Mouse (Mus musculus) limb, embryonic 14.5 days (tissue): ENCODE results near the gene Csf2rb2. TPM values are rescaled to one million over a fixed set of nuclear protein-coding genes. Genes with fewer than 3 reads are reported as not detected.

ENCODE experiments used
- ATAC-seq: fragments of 200-750 bp; cut with Nextera tagmentation; 2 replicates; pipeline ENCODE4 v1.8.0; 2017; ENCODE audit warnings: low read depth, moderate number of reproducible peaks, moderate TSS enrichment; ENCODE audit not compliant: low FRiP score
- DNase-seq: peaks from one replicate; pipeline ENCODE4 v3.0.0-alpha.2; 2015; ENCODE audit warnings: low spot score
- H3K27ac ChIP-seq: fragments of 300-500 bp; sonication (generic); replicated peaks from 2 replicates; pipeline ENCODE4 v1.5.1; 2014; ENCODE audit warnings: low read depth, mild to moderate bottlenecking, low read length, moderate library complexity, mixed read lengths
- H3K27me3 ChIP-seq: fragments of 300-500 bp; sonication (generic); 2 replicates; pipeline ENCODE4 v1.6.1; 2014; ENCODE audit warnings: low read length, mixed read lengths; ENCODE audit not compliant: control insufficient read depth, insufficient read depth
- H3K36me3 ChIP-seq: fragments of 300-500 bp; sonication (generic); 2 replicates; pipeline ENCODE4 v1.6.1; 2014; ENCODE audit warnings: mild to moderate bottlenecking, low read length, moderate library complexity, mixed read lengths; ENCODE audit not compliant: control insufficient read depth, insufficient read depth
- H3K4me1 ChIP-seq: fragments of 300-500 bp; sonication (generic); 2 replicates; pipeline ENCODE4 v1.6.1; 2014; ENCODE audit warnings: antibody characterized with exemption, low read length, mixed read lengths; ENCODE audit not compliant: control insufficient read depth, insufficient read depth
- H3K4me2 ChIP-seq: fragments of 300-500 bp; sonication (generic); replicated peaks from 2 replicates; pipeline ENCODE4 v1.6.1; 2014; ENCODE audit warnings: low read depth, mild to moderate bottlenecking, low read length, moderate library complexity; ENCODE audit not compliant: severe bottlenecking
- H3K4me3 ChIP-seq: fragments of 300-500 bp; sonication (generic); replicated peaks from 2 replicates; pipeline ENCODE4 v1.5.1; 2014; ENCODE audit warnings: low read length
- H3K9ac ChIP-seq: fragments of 300-500 bp; sonication (generic); 2 replicates; pipeline ENCODE4 v1.6.1; 2014; ENCODE audit warnings: mild to moderate bottlenecking, low read depth, low read length, moderate library complexity; ENCODE audit not compliant: severe bottlenecking
- H3K9me3 ChIP-seq: fragments of 300-500 bp; sonication (generic); 2 replicates; pipeline ENCODE4 v1.6.1; 2016; ENCODE audit warnings: low read length; ENCODE audit not compliant: control insufficient read depth
- POLR2A ChIP-seq: fragments of 200-500 bp; IDR thresholded peaks from 2 replicates; pipeline ENCODE4 v1.8.0; 2012; ENCODE audit warnings: inconsistent platforms, mild to moderate bottlenecking, moderate library complexity, borderline replicate concordance; ENCODE audit not compliant: insufficient read depth, insufficient read length; ENCODE audit errors: extremely low read depth
- WGBS: fragments of 180-500 bp; shearing (Covaris S2); extraction: QIAGEN DNeasy Blood & Tissue Kit; methylation state at CpG from one replicate; pipeline ENCODE4 v1.1.7; 2014; 5-methylcytosine and 5-hydroxymethylcytosine counted together
- polyA plus RNA-seq, 2 experiments: library from polyadenylated mRNA; depleted of rRNA in 1 of 2; stranded (reverse) in 1 of 2; unstranded in 1 of 2; fragments of >200 nt; fragmentation: Nextera tagmentation in 1 of 2; extraction: Ambion mirVana in 1 of 2; gene quantifications; 2 replicates each; pipeline versions ENCODE4 v1.2.1 to v1.2.3; 2012 to 2014

The Csf2rb2 gene
- polyA plus RNA-seq, 2 experiments = 0.59 to 1.6 TPM

- 69% methylated on average over 4 of the region's 4 CpGs for WGBS
- no peaks in the 10 kb centered on the region for H3K9me3 ChIP-seq
- DNase-seq (no peak), ATAC-seq (no peak)
- no peaks in the 10 kb centered on the region for H3K36me3 ChIP-seq
- no peak for TF ChIP-seq POLR2A
- H3K4me2 ChIP-seq = no peak overlapping the region
- H3K4me3 ChIP-seq = no peak overlapping the region
- H3K27ac ChIP-seq = no peak overlapping the region
- H3K27me3 ChIP-seq = no peaks in the 10 kb centered on the region
- H3K4me1 ChIP-seq = no peaks in the 10 kb centered on the region
- no peak overlapping the region for H3K9ac ChIP-seq
Measured at GRCm38 (mm10) chr15:78267865-78268264, 37.7 kb downstream of the Csf2rb2 start.

- no peak overlapping the region for H3K27ac ChIP-seq
- ATAC-seq (no peak), DNase-seq (no peak)
- no peaks in the 10 kb centered on the region for H3K9me3 ChIP-seq
- TF ChIP-seq POLR2A = no peak
- no peaks in the 10 kb centered on the region for H3K4me1 ChIP-seq
- no peak overlapping the region for H3K4me3 ChIP-seq
- WGBS = 76% methylated on average over 10 of the region's 10 CpGs
- H3K27me3 ChIP-seq = no peaks in the 10 kb centered on the region
- H3K36me3 ChIP-seq = no peaks in the 10 kb centered on the region
- H3K9ac ChIP-seq = no peak overlapping the region
- no peak overlapping the region for H3K4me2 ChIP-seq
Measured at GRCm38 (mm10) chr15:78267441-78267840, 38.1 kb downstream of the Csf2rb2 start.

- WGBS = 76% methylated on average over 3 of the region's 3 CpGs
- no peak for DNase-seq
- H3K4me1 ChIP-seq = no peaks in the 10 kb centered on the region
- no peak overlapping the region for H3K4me2 ChIP-seq
- TF ChIP-seq POLR2A = no peak
- H3K9me3 ChIP-seq = no peaks in the 10 kb centered on the region
- H3K9ac ChIP-seq = no peak overlapping the region
- no peak for ATAC-seq
- no peak overlapping the region for H3K4me3 ChIP-seq
- H3K36me3 ChIP-seq = no peaks in the 10 kb centered on the region
- no peaks in the 10 kb centered on the region for H3K27me3 ChIP-seq
- no peak overlapping the region for H3K27ac ChIP-seq
Measured at GRCm38 (mm10) chr15:78263286-78263685, 42.2 kb downstream of the Csf2rb2 start.

GRCm38 (mm10) chr15:78260668-78261333 lies 44.7 kb downstream of the Csf2rb2 start:
- Histone ChIP-seq H3K27me3 (no peaks in the 10 kb centered on the region), H3K4me1 (no peaks in the 10 kb centered on the region), H3K4me3 (no peak overlapping the region), H3K27ac (no peak overlapping the region), H3K9me3 (no peaks in the 10 kb centered on the region), H3K36me3 (no peaks in the 10 kb centered on the region), H3K9ac (no peak overlapping the region), H3K4me2 (no peak overlapping the region)
- ATAC-seq (no peak), DNase-seq (no peak)
- 64% methylated on average over 13 of the region's 13 CpGs for WGBS
- TF ChIP-seq POLR2A = no peak

- no peak overlapping the region for H3K9ac ChIP-seq
- DNase-seq (no peak), ATAC-seq (no peak)
Measured at GRCm38 (mm10) chr15:78258246-78258865, 47.2 kb downstream of the Csf2rb2 start.

More at GRCm38 (mm10) chr15:78258246-78258865, 47.2 kb downstream of the Csf2rb2 start:
- Histone ChIP-seq H3K4me1 (no peaks in the 10 kb centered on the region), H3K4me2 (no peak overlapping the region), H3K27ac (no peak overlapping the region), H3K36me3 (no peaks in the 10 kb centered on the region), H3K9me3 (no peaks in the 10 kb centered on the region), H3K27me3 (no peaks in the 10 kb centered on the region), H3K4me3 (no peak overlapping the region)
- 75% methylated on average over 10 of the region's 10 CpGs for WGBS
- TF ChIP-seq POLR2A = no peak
